Mouse (Mus musculus): ENCODE measurements at regions not wholly inside any gene's neighbourhood (a gene's known extent, or its start where the extent isn't known, plus 50 kb on each side); places are given as distances from the start of the nearest gene placed in this dataset.

DNA sequence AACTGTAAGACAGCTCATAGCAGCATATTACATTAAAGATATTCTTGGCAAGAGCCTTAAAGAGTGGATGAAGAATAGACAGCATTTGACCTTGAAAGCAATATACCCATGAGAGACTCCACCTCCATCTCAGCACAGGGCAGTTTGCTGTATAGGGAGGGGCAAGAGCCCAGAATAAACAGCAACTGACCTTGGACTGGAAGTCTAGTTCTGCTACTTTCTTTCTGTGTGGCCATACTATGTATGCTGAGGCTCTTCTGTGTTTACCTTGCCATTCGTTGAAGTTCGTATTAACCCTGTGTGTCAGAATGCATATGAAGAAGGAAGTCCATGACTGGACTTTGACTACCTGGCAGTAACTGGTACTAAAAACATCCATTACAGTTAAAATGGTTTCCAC lies 414.0 kb upstream of the Zfp703 start:
- TF ChIP-seq EP300 (optimal IDR thresholded peaks at IDR 0.05), result no peak
- no peak for TF ChIP-seq CTCF (IDR thresholded peaks at IDR 0.05; ENCODE audit: low read depth)
